Mouse (Mus musculus): ENCODE measurements around the gene Pramef12.
A peak's percentile ranks its signal among the peaks of the same experiment; 100 is the strongest.
"Not testable (repeated sequence)": the region's sequence is repeated elsewhere in the genome, so short reads cannot be mapped to it uniquely, and the experiment has no call there.

Gene Pramef12

GRCm38 (mm10) chr4:144408290-144408689, at the start of gene Pramef12:
Gene Pramef12, minus strand, starts transcription at chr4:144408464.
- DNase-seq, result no peak

- DNase-seq, result no peak
Measured at GRCm38 (mm10) chr4:144453217-144453616, 45.0 kb upstream of the Pramef12 start, which contains the start of gene Gm9944. Gene Gm9944, minus strand, starts transcription at chr4:144453317.

GRCm38 (mm10) chr4:144448546-144448945, 40.3 kb upstream of the Pramef12 start:
- no peak for DNase-seq

GRCm38 (mm10) chr4:144441582-144441981, 33.3 kb upstream of the Pramef12 start:
- DNase-seq, result no peak

- no peak for DNase-seq
Measured at GRCm38 (mm10) chr4:144441095-144441494, 32.8 kb upstream of the Pramef12 start.

GRCm38 (mm10) chr4:144438672-144439071, 30.4 kb upstream of the Pramef12 start, which contains the start of gene 1700012P22Rik:
Gene 1700012P22Rik, minus strand, starts transcription at chr4:144438772.
- DNase-seq, result no peak

- DNase-seq, result no peak
Measured at GRCm38 (mm10) chr4:144433216-144433615, 25.0 kb upstream of the Pramef12 start.

GRCm38 (mm10) chr4:144430723-144431122, 22.5 kb upstream of the Pramef12 start:
- DNase-seq, result no peak

- peak in 1 of 2 experiments; percentile 4 for DNase-seq
Measured at GRCm38 (mm10) chr4:144428868-144429267, 20.6 kb upstream of the Pramef12 start.

GRCm38 (mm10) chr4:144424590-144424989, 16.3 kb upstream of the Pramef12 start:
- no peak for DNase-seq

- no peak for DNase-seq
Measured at GRCm38 (mm10) chr4:144420644-144421043, 12.4 kb upstream of the Pramef12 start.

GRCm38 (mm10) chr4:144406261-144406660, 2.0 kb downstream of the Pramef12 start:
- DNase-seq, result no peak

- no peak for DNase-seq
Measured at GRCm38 (mm10) chr4:144404456-144405086, 3.7 kb downstream of the Pramef12 start.

- DNase-seq, result no peak
Measured at GRCm38 (mm10) chr4:144402712-144403111, 5.6 kb downstream of the Pramef12 start.

- DNase-seq, result no peak
Measured at GRCm38 (mm10) chr4:144396316-144396715, 11.9 kb downstream of the Pramef12 start.

- no peak for DNase-seq
Measured at GRCm38 (mm10) chr4:144377911-144378310, 30.4 kb downstream of the Pramef12 start, which contains the start of gene Pramef20. Gene Pramef20, minus strand, starts transcription at chr4:144377933.

GRCm38 (mm10) chr4:144357642-144358041, 50.6 kb downstream of the Pramef12 start, which contains the start of gene Gm13119:
Gene Gm13119, plus strand, starts transcription at chr4:144357942.
- DNase-seq, result not testable (repeated sequence)

Data from cerebellum, postnatal 25 days (tissue).